Mouse (Mus musculus): Measurements from ENCODE around the gene Cox6a1. TPM values are rescaled to one million over a fixed set of nuclear protein-coding genes. Genes with fewer than 3 reads are reported as not detected.
A peak's percentile ranks its signal among the peaks of the same experiment; 100 is the strongest.

Gene Cox6a1
- polyA plus RNA-seq, 1 experiment from 2014 or later: 795 TPM

DNA sequence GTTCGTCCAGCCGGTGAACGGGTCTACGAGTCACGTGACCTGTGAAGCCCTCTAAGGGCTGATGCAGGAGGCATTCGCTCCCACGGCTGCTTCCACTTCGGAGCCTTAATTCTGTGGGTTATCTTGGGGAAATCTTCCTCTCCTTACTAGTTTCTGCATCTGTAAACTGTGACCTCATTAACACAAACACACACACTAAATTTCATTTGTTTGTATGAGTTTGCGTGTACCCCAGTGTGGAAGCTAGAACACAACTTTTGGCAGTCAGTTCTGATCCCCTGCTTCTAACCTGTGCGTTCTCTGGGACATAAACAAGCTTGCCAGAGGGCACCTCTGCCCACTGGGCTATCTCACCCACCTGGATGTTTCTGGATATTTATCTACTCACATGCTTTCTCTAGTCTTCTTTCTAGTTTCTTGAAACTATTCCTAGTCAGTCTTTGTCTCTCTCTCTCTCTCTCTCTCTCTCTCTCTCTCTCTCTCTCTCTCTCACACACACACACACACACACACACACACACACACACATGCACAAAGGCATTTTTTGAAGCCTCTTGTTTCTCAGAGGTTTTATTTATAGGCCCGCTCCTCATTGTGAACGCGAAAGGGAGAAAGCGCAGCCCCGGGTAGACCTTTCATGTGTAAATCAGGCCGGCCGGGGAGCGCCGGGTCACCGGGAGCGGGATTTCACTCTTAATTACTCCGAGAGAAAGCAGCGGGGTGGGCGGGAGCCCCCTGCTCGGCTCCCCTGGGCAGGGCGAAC, 24.8 kb upstream of the Cox6a1 start:
- 19% methylated on average over 26 of the region's 26 CpGs for whole genome bisulfite sequencing (ENCODE audit: insufficient replicate concordance)
- H3K4me3 ChIP-seq (replicated peaks): no peak overlapping the region
- no peaks in the 10 kb centered on the region for H3K9me3 ChIP-seq (replicated peaks)
- H3K4me2 ChIP-seq: 0 out of 2 replicates have a peak overlapping the region, but pooled peaks have one; percentile 34
- no peak overlapping the region for H3K27ac ChIP-seq
- DNase-seq (no peak), ATAC-seq (ENCODE audit: low read depth) (no peak)
- H3K4me1 ChIP-seq (replicated peaks): no peaks in the 10 kb centered on the region
- peaks cover 46% of the 10 kb centered on the region for H3K27me3 ChIP-seq
- H3K9ac ChIP-seq: no peak overlapping the region
- no peaks in the 10 kb centered on the region for H3K36me3 ChIP-seq

DNA sequence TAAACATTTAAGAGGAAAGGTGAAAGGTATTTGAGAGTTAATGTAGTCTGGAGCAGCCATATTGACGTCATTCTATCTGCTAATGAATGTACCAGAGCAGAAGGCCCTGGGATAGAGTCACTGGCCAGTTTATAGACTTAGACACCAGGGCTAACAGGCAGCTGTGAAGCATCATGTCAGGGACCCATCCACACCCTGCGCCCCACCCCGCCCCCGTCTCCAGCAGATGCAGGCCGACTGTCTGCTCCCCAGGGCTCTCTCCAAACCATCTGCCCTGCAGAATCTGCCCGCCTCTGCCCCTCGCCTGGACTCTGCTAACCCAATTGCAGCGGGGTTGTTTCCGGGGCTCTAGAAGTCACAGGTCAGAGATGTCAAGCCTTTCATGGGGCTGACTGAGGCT, 23.0 kb upstream of the Cox6a1 start:
- DNase-seq: no peak
- WGBS (ENCODE audit: insufficient replicate concordance): 47% methylated on average over 9 of the region's 9 CpGs
- Histone ChIP-seq H3K27ac (no peak overlapping the region), H3K9me3 (replicated peaks) (no peaks in the 10 kb centered on the region), H3K4me2 (no peak overlapping the region), H3K4me3 (replicated peaks) (no peak overlapping the region), H3K4me1 (replicated peaks) (no peaks in the 10 kb centered on the region), H3K27me3 (peaks cover 45% of the 10 kb centered on the region), H3K9ac (no peak overlapping the region), H3K36me3 (no peaks in the 10 kb centered on the region)
- ATAC-seq (ENCODE audit: low read depth): no peak

GRCm38 (mm10) chr5:115364782-115365181, 16.0 kb upstream of the Cox6a1 start:
- H3K27me3 ChIP-seq: peaks cover 28% of the 10 kb centered on the region
- H3K4me3 ChIP-seq (replicated peaks): no peak overlapping the region
- H3K9ac ChIP-seq: no peak overlapping the region
- ATAC-seq (ENCODE audit: low read depth): no peak
- H3K4me2 ChIP-seq: no peak overlapping the region
- no peaks in the 10 kb centered on the region for H3K9me3 ChIP-seq (replicated peaks)
- no peaks in the 10 kb centered on the region for H3K36me3 ChIP-seq
- H3K4me1 ChIP-seq (replicated peaks): no peaks in the 10 kb centered on the region
- H3K27ac ChIP-seq: no peak overlapping the region
- WGBS (ENCODE audit: insufficient replicate concordance): 55% methylated on average over 4 of the region's 4 CpGs
- no peak for DNase-seq

DNA sequence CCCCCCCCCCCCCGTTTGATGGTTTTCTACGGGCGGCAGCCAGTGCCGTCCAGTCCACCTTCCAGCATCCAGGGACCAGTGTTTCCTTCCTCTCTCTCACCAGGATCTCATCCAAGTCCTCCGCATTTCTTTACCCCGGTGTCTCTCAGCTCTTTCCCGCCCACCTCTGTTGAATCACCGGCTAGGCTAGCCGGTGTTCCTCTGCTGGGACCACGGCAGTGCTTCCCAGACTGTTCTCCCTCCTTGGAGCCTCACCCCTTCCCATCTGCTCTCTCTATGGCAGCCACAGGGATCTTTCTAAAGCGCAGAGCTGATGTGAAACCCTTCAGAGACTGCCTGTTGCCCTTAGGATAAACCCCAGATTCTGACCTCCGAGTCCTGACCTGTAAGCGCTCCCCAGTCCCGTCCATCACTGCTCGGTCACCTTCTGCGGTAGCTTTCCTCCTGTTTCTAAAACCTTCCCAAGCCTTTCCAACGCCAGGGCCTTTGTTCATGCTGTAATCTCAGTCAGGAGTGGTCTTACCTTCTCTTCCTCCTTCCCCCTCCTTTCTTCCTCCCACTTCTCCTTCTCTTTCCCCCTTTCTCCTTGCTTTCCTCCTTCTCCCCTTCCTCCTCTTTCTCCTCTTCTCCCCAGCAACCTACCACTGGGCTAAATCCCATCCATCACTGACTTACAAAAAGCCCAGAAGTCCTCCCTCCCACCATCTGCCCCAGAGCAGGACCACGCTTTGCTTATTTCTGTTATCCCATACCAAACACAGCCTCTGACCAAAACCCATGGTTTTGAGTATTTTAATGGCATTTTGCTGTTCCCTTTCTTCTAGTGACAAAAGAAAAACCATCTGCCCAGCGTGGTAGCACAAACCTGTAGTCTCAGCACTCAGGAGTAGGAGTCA, 14.3 kb upstream of the Cox6a1 start:
- Histone ChIP-seq H3K4me3 (replicated peaks) (no peak overlapping the region), H3K27me3 (peaks cover 28% of the 10 kb centered on the region), H3K4me1 (replicated peaks) (no peaks in the 10 kb centered on the region), H3K27ac (no peak overlapping the region), H3K4me2 (no peak overlapping the region), H3K9ac (no peak overlapping the region), H3K9me3 (replicated peaks) (no peaks in the 10 kb centered on the region), H3K36me3 (no peaks in the 10 kb centered on the region)
- no peak for DNase-seq
- WGBS (ENCODE audit: insufficient replicate concordance): 20% methylated on average over 19 of the region's 19 CpGs
- ATAC-seq (ENCODE audit: low read depth): no peak

- H3K9ac ChIP-seq: no peak overlapping the region
- DNase-seq (no peak), ATAC-seq (ENCODE audit: low read depth) (no peak)
- no peaks in the 10 kb centered on the region for H3K9me3 ChIP-seq (replicated peaks)
- 20% methylated on average over 7 of the region's 7 CpGs for WGBS (ENCODE audit: insufficient replicate concordance)
- no peak overlapping the region for H3K4me3 ChIP-seq (replicated peaks)
- no peaks in the 10 kb centered on the region for H3K4me1 ChIP-seq (replicated peaks)
- no peaks in the 10 kb centered on the region for H3K36me3 ChIP-seq
- no peak overlapping the region for H3K27ac ChIP-seq
- peaks cover 28% of the 10 kb centered on the region for H3K27me3 ChIP-seq
- H3K4me2 ChIP-seq: no peak overlapping the region
These were observed 13.4 kb upstream of the Cox6a1 start for GRCm38 (mm10) chr5:115362216-115362615.

DNA sequence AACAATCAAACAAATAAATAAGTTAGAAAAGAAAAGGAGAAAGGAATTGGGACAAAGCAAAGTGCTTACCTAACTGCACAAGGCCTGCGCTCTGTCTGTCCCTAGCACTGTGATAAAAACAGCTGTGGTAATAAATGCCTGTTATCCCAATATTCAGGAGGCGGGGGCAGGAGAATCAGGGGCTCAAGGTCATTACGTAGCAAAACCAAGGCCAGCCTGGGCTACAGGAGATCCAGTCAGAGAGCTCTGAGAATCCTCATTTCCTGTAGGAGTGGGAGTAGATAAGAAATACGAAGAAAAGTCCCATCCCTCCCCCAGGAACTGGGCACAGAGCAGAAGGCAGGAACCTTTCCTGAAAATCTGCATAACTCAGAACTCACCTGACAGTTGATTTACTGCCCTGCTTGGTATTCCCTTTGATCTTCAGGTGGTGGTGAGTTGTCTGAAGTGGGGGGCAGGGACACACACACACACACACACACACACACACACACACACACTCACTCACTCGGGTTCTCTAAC, 11.1 kb upstream of the Cox6a1 start:
- no peak overlapping the region for H3K4me3 ChIP-seq (replicated peaks)
- no peak overlapping the region for H3K9ac ChIP-seq
- H3K4me1 ChIP-seq (replicated peaks): no peaks in the 10 kb centered on the region; the same call in 1 of the 2 replicates
- no peak overlapping the region for H3K4me2 ChIP-seq
- ATAC-seq (ENCODE audit: low read depth): no peak
- peaks cover 40% of the 10 kb centered on the region for H3K27me3 ChIP-seq
- WGBS (ENCODE audit: insufficient replicate concordance): 52% methylated on average over 5 of the region's 5 CpGs
- H3K36me3 ChIP-seq: no peaks in the 10 kb centered on the region
- no peak overlapping the region for H3K27ac ChIP-seq
- DNase-seq: no peak
- H3K9me3 ChIP-seq (replicated peaks): no peaks in the 10 kb centered on the region

DNA sequence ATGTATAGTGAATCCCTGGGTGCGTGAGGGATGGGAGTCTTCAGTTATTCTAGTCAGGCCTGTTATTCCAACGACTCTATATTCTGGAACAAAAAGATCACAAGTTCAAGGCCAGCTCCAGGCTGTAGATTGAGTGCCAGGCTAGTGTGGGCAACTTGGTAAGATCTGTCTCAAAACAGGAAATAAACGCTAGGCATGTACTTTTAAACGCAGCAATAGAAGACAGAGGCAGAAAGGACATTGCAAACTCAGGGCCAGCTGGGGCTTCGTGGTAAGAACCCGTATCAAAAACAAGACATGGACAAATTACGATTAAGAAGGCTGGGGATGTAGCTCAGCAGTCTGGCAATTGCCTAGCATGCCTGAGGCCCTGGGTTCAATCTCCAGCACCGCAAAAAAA, 10.7 kb upstream of the Cox6a1 start:
- H3K9ac ChIP-seq: no peak overlapping the region
- WGBS (ENCODE audit: insufficient replicate concordance): 56% methylated on average over 8 of the region's 8 CpGs
- ATAC-seq (ENCODE audit: low read depth) (no peak), DNase-seq (no peak)
- H3K36me3 ChIP-seq: no peaks in the 10 kb centered on the region
- no peak overlapping the region for H3K4me2 ChIP-seq
- peaks cover 39% of the 10 kb centered on the region for H3K27me3 ChIP-seq
- H3K4me1 ChIP-seq (replicated peaks): no peaks in the 10 kb centered on the region; the same call in 1 of the 2 replicates
- H3K27ac ChIP-seq: no peak overlapping the region
- H3K4me3 ChIP-seq (replicated peaks): no peak overlapping the region
- H3K9me3 ChIP-seq (replicated peaks): no peaks in the 10 kb centered on the region

DNA sequence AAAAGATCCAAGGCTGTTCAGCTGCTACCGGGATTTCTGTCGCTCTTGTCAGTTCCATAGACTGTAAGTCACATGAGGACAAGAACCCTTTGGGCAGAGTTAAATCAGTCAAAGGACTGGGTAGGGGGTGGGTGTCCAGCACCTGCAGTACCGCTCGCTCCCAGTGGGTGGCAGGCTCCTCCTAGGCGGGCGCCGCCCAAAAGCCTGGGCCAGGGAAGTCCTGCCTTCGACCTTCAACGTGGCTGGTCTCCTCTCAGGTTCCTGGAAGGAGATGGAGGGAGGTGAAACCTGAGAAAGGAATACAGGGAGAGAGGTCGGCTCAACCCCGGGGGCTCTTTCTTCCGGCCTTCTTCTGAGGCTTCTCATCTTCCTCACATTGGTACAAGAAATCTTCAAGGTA, 10.1 kb upstream of the Cox6a1 start:
- Histone ChIP-seq H3K4me3 (replicated peaks) (no peak overlapping the region), H3K4me1 (replicated peaks) (no peaks in the 10 kb centered on the region; the same call in 1 of the 2 replicates), H3K4me2 (no peak overlapping the region), H3K9me3 (replicated peaks) (no peaks in the 10 kb centered on the region), H3K27me3 (peaks cover 39% of the 10 kb centered on the region), H3K36me3 (no peaks in the 10 kb centered on the region), H3K27ac (no peak overlapping the region), H3K9ac (no peak overlapping the region)
- 3% methylated on average over 12 of the region's 12 CpGs for WGBS (ENCODE audit: insufficient replicate concordance)
- ATAC-seq (ENCODE audit: low read depth) (peak; percentile 60; the same call in 1 of the 2 replicates), DNase-seq (peak; percentile 62)

DNA sequence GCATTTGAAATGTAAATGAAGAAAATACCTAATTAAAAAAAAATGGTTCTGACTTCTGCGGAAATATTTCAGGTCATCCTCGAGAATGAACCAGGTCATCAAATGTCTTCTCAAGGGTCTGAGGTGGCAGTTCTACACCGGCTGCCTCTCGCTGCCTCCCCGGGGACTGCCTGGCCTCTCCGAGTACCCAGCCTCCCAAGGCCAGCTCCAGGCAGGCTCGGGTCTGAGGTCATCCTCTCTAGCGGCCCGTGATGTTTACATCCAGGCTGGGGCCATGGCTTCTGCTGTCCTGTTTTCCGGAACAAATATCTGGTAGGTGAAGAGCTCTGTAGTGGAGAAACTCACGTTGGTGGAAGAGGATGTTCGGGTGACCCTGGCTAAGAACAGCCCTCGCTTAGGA, 6.3 kb upstream of the Cox6a1 start:
- no peak overlapping the region for H3K27ac ChIP-seq
- no peak overlapping the region for H3K4me2 ChIP-seq
- no peak for DNase-seq
- H3K4me1 ChIP-seq (replicated peaks): no peaks in the 10 kb centered on the region; the same call in 1 of the 2 replicates
- no peak overlapping the region for H3K9ac ChIP-seq
- H3K36me3 ChIP-seq: no peaks in the 10 kb centered on the region
- 43% methylated on average over 13 of the region's 13 CpGs for WGBS (ENCODE audit: insufficient replicate concordance)
- H3K27me3 ChIP-seq: peaks cover 16% of the 10 kb centered on the region; the same call in 1 of the 2 replicates
- ATAC-seq (ENCODE audit: low read depth): peak; percentile 47; the same call in 1 of the 2 replicates
- H3K4me3 ChIP-seq (replicated peaks): no peak overlapping the region
- H3K9me3 ChIP-seq (replicated peaks): no peaks in the 10 kb centered on the region

DNA sequence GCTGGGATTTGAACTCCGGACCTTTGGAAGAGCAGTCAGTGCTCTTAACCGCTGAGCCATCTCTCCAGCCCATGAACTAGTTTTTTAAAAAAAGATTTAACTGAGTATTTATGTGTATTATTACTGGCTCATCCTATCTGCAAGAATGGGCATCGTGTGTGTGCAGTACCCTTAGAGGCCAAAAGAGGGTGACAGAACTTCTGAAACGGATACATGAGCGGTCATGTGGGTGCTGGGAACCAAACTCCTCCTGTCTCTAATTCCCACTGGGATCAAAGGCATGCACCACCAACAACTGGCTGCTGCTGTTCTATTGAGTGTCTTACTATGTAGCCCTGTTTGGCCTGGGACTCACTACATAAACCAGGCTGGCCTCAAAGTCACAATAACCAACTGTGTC, 2.6 kb upstream of the Cox6a1 start:
- ATAC-seq (ENCODE audit: low read depth) (no peak), DNase-seq (no peak)
- Histone ChIP-seq H3K4me3 (replicated peaks) (no peak overlapping the region), H3K4me2 (no peak overlapping the region), H3K4me1 (replicated peaks) (peaks cover 22% of the 10 kb centered on the region), H3K9ac (no peak overlapping the region), H3K9me3 (replicated peaks) (no peaks in the 10 kb centered on the region), H3K27me3 (peaks cover 13% of the 10 kb centered on the region; the same call in 1 of the 2 replicates), H3K36me3 (peaks cover 6% of the 10 kb centered on the region), H3K27ac (no peak overlapping the region)
- 61% methylated on average over 5 of the region's 5 CpGs for WGBS (ENCODE audit: insufficient replicate concordance)

DNA sequence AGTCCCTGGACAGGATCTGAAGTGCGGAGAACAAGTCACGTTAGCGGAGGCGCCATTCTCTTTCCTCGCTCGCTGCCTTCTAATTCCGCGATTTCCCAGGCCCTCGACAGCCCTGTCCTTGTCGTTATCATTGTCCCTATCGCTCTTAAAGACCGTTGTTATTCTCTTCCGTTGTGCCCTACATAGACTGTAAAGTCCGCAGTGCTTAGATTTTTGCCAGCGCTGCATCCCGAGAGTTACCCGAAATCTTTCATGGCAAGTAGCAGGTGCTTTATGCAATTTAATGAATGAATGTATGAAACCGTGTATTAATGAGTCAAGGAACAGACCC, 409 bp upstream of the Cox6a1 start:
- Histone ChIP-seq H3K4me1 (replicated peaks) (peaks cover 25% of the 10 kb centered on the region), H3K27ac (peak overlapping the region; percentile 83), H3K9ac (peak overlapping the region; percentile 79), H3K4me3 (replicated peaks) (peak overlapping the region; percentile 96), H3K36me3 (peaks cover 27% of the 10 kb centered on the region), H3K27me3 (no peaks in the 10 kb centered on the region), H3K9me3 (replicated peaks) (no peaks in the 10 kb centered on the region), H3K4me2 (peak overlapping the region; percentile 87)
- DNase-seq (no peak), ATAC-seq (ENCODE audit: low read depth) (peak; percentile 52)
- under 1% methylated on average over 18 of the region's 18 CpGs for WGBS (ENCODE audit: insufficient replicate concordance)
